Mouse (Mus musculus): Measurements from ENCODE around the gene Treml2.

Gene Treml2

GRCm38 (mm10) chr17:48293500-48294194, 5.7 kb upstream of the Treml2 start:
- DNase-seq = no peak

DNA sequence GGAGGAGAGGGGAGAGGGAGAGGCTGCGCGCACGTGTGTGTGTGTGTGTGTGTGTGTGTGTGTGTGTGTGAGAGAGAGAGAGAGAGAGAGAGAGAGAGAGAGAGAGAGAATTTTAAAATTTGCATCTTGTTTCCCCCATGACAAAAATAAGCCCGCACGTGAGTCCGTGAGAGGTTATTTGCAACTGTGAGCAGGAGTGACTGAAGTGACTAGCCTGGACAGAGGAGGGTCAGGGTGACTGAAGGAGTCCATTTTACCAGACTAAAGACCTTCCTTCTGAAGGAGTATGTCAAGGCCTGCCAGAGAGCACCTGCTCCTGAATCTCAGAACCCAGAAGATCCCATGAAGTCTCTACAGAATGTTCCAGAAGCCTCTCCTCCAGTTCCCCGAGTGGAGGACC, 458 bp downstream of the Treml2 start:
- no peak for DNase-seq

GRCm38 (mm10) chr17:48300199-48300598, 901 bp downstream of the Treml2 start:
- peak; percentile 18 for DNase-seq

DNA sequence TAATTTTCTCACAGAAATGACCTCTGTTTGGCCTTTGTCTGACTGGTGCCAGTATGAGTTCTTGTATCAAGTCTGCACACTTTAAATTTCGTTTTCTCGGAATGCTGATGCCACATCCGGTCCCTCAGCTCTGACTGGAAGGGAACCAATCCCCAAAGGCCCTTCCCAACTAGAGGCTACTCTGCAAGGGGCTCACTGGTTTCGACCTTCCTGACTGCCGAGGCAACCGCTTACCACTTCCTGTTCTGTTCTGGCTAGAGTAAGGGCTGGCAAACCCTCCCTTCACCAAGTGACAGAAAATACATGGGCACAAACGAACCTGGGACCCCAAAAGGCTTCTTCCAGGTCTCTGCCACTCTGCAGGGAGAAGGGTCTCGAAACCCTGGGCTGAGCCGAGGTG, 1.6 kb downstream of the Treml2 start:
- DNase-seq = peak in 1 of 2 experiments; percentile 16

GRCm38 (mm10) chr17:48301792-48302191, 2.5 kb downstream of the Treml2 start:
- no peak for DNase-seq

GRCm38 (mm10) chr17:48312124-48312523, 12.8 kb downstream of the Treml2 start:
- no peak for DNase-seq

DNA sequence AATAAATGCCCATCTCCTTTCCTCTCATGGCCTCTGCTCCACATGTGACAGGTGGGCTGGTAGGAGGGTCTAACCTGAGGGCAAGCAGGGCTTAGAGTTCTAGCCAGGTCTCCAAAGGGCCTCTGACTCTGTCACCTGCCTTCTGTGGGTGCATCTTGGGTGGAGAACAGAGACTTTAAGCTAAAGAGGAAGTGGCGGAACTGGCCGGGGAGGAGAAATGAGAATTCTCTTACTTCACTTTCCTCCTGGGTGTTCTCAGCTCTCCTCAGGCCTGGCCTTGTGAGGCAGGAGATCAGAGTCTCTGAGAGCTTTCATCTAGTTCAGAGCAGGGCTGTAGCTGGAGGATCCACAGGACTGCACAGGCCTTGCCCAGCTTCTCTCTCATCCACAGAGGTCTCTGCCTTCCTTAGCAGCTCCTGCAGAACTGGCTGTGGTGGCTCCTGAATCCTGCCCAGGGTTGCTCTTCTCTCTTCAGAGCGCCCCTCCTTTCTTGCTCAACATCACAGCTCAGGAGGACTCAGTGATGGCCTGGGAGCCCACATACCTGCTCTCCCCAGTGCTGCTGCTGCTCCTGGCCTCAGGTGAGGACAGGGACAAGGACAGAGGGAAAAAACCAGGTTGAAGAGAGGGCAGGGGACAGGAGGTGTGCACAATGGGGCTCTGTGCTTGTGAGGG, 16.7 kb downstream of the Treml2 start, which contains the start of gene B430306N03Rik:
Gene B430306N03Rik (plus strand): TSS at position 237 of the 675 bp plus-strand sequence.
- peak; percentile 11 to 28 for DNase-seq

GRCm38 (mm10) chr17:48318686-48319085, 19.4 kb downstream of the Treml2 start:
- no peak for DNase-seq

- DNase-seq = no peak
Observed at GRCm38 (mm10) chr17:48321279-48321678, 22.0 kb downstream of the Treml2 start.

DNA sequence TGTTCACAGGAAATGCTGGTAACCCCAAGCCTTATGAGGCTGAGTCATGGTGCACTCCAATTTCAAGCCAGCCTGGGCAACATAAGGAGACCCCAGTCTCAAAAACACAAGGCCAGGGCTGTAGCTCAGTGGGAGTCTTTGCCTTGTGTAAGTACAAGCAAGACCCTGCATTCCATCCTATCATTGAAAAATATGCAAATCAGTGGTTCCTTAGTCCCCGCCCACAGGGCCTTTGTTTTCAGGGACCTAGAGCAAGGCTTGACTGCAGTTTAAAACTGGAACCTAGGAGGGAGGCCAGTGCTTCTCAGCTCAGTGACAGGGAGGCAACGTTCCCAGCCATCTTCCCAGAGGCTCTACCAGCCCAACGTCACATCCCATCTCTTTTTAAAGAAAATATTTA, 23.9 kb downstream of the Treml2 start:
- no peak for DNase-seq

GRCm38 (mm10) chr17:48324258-48324657, 25.0 kb downstream of the Treml2 start:
- DNase-seq = peak; percentile 34 to 60

DNA sequence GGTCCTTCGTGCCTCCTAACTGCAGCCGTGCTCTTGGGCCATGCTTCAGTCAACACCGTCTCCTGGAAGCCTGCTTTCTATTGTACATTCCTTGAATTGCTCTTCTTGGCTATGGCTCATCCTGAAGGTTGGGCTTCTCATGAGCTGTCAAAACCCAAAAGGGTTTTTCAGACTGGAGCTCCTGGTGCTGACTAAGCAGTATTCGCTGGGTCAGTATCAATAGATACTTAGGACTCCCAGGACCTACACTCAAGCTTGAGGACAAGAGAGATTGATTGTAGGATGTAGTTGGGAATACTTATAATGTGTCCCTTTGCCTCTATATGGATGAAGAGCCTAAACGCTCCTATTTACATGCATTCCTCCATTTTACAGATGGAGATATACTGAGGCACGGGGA, 25.8 kb downstream of the Treml2 start:
- no peak for DNase-seq

- DNase-seq = no peak
Observed at GRCm38 (mm10) chr17:48325638-48326037, 26.3 kb downstream of the Treml2 start.

GRCm38 (mm10) chr17:48326656-48327055, 27.4 kb downstream of the Treml2 start:
- no peak for DNase-seq

DNA sequence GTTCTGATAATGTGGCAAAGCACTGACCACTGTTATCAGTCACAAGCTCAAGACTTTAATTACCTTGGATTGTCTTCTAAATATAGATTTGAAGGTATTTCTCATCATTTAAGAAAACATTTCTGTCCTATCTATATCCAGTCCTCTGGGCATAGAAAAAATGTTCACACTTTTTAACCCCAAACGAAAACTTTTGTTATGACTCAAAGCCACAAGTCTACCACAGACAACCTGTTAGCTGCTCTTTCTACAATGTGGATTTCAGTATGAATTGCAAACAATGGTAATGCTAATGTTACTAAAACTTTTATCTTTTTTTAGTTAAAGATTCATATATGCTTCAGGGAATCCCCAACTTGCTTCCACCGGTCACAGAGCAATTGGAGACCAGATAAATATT, 33.2 kb downstream of the Treml2 start:
- DNase-seq = no peak

- no peak for DNase-seq
Observed at GRCm38 (mm10) chr17:48334186-48334585, 34.9 kb downstream of the Treml2 start.

DNA sequence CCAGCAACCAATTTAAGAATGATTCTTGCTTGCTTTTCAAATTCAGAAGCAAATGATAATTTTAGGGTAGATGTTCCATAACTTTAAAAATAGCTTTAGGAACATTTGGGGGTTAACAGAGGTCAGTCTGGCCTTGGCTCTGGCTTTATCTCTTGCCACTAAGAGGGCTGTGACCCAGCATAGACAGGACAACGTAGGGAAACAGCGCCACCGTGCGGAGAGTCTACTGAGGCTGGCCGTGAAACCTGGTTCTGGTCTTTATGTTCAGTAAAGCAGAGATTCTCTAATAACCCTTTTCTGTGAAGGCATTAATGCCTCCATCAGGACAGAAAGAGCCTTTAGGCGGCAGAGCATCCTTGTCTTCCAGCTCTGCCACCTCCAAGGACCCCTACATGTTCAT, 37.6 kb downstream of the Treml2 start:
- peak; percentile 60 to 66 for DNase-seq

DNA sequence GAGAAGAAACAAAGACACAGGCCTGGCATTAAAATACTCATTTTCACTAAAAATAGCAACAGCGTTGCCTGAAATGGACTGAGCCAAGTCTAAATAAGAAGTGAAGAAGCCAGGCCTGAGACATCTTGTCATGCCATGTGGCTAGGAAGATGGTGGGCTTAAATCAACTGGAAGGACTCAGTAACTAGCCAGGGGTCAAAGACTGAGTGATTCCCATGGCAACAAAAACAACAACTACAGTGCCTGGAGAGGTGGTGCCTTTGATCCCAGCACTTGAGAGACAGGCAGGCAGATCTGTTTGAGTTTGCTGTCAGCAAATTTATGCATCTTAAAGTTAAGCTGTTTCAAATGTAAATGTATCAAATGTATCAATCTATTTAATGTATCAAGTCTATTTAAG, 41.0 kb downstream of the Treml2 start:
- no peak for DNase-seq

DNA sequence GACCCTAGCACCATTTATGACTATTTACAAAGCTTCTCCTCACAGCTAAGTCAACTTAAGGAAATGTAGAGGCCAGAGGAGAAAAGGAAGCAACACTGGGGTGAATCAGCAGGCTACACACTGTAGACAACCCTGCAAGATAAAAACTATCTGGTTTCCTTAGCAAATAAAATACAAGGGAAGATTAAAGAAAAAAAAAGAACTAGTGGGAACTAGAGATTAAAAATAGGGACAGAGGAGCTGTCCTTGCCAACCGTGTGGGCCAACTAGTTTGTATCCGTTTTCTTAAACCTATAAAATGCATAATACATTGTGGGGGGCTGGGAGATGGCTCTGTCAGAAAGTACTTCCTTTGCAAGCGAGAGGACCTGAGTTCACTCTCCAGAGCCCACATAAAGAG, 42.6 kb downstream of the Treml2 start:
- no peak for DNase-seq

- DNase-seq = no peak
Observed at GRCm38 (mm10) chr17:48343065-48343464, 43.8 kb downstream of the Treml2 start.

DNA sequence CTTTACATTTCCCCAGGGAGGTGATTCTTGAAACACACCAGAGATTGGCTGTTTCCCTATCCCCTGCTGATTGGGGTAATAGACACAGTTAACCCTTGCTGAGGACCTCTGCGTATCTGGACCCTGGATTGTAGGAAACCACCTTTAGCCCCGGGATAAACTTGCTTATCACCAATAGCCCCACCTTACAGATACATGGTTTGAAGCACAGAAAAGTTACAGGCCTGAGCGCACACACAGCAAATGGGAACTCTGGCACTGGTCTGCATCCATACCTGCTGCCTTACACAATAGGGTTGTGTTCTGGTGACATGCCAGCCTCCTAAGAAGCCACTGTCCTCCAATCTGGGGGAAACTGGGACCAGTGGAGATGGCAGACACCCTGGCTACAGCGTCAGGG, 46.5 kb downstream of the Treml2 start:
- no peak for DNase-seq

- peak; percentile 44 to 54 for DNase-seq
Observed at GRCm38 (mm10) chr17:48346231-48346630, 46.9 kb downstream of the Treml2 start, which contains the start of gene Trem2. Trem2 (plus strand) TSS chr17:48346401.

- DNase-seq = no peak
Observed at GRCm38 (mm10) chr17:48346834-48347233, 47.5 kb downstream of the Treml2 start.

GRCm38 (mm10) chr17:48347287-48347686, 48.0 kb downstream of the Treml2 start:
- DNase-seq = no peak

Measured in lung, adult 18-20 months (tissue).